Mouse (Mus musculus) activated CD4-positive, CD25-positive, alpha-beta regulatory T cell, adult 9 weeks (primary cell): Measurements from ENCODE around the gene Neurl2. TPM values are rescaled to one million over a fixed set of nuclear protein-coding genes. Genes with fewer than 3 reads are reported as not detected.

Source experiments
- polyA plus RNA-seq: library from polyadenylated mRNA; unstranded; fragments of 100-300 nt; shearing (Covaris generic); gene quantifications from one replicate; pipeline ENCODE4 v1.2.1, GENCODE M21; 2017

Neurl2 gene
- 1.9 TPM for polyA plus RNA-seq

DNA sequence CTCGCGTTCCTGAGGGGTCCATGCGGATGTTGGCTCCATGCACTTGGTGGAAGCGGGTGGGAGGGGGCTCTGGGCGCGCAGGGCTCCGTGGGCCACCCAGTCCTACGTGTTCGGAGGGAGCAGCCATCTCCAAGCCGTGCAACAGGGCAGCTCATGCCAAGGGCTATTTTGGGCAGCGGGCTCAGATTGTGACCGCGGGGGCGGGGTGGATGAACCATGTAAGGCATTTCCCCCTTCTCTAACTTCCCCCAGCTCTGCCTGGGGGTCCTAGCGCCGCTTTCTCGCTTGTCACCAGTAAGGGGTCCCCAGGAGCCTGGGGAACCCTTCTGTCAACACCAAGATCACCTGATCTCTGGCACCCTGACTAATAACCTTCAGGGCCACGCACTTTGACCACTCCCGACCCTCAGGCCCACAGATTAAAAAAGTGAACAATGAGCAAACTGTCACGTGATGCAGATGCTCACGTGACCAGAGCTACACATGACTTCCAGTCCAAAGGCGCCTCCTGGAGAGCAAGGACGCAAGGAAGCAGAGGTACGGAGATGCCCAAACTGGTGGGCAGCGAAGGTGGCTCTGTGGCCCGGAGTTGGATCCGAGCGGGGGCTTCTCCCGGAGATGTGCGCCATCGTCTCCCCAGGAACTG lies at the start of gene Neurl2:
Neurl2 (minus strand) TSS at position 143 of the 646 bp plus-strand sequence.

DNA sequence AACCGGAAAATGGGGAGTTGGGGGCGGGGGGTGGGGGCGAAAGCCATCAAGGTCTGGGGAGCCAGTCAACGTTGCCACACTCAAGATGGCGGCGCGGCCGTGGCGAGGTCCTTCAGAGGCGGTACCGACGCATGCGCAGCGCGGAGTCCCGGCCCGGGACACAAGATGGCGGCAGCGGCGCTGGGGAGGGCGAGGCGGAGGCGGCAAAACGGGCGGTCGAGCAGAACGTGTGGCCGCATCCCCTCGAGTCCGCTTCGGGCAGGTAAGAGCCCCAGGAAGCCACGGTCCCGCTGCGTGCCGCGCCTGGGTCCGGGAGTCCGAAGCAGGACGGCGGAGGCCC lies 45.9 kb upstream of the Neurl2 start, which contains the start of gene Pcif1:
Pcif1 (plus strand) TSS at position 77 of the 340 bp plus-strand sequence.

DNA sequence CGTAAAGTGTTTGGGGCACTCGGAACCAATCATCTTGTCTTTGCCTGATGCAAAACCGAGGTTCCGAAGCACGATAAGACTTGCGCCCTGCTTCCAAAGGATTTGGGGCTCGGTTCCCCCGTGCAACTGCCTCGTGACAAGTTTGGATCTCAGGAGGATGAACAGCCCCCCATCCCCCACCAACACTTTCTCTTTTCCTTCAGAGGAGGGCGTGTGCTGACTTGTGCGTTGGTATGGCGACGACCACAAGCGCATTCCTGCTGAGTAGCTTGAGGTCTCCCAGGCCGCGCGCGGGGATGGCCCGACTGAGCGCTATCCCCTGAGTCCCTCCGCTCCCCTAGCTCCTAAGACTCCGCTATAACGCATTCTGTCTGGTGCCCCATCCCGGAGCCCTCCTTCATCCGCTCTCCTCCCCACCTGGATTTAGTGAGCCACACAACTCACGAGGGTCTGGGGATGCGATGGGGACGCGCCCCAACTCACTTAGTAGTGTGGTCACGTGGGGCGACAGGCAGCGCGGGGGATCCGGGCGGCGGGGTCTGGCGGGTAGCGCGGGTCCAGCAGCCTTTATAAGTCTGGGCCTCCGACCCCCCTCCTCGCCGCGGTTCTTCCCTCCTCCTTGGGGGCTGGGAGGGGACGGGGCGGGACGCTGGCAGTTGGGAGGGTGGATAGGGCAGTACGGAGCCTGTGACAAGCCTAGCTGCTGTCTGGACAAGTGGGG lies 24.0 kb upstream of the Neurl2 start, which contains the start of gene Pltp:
Pltp (minus strand) TSS at position 611 of the 721 bp plus-strand sequence.

DNA sequence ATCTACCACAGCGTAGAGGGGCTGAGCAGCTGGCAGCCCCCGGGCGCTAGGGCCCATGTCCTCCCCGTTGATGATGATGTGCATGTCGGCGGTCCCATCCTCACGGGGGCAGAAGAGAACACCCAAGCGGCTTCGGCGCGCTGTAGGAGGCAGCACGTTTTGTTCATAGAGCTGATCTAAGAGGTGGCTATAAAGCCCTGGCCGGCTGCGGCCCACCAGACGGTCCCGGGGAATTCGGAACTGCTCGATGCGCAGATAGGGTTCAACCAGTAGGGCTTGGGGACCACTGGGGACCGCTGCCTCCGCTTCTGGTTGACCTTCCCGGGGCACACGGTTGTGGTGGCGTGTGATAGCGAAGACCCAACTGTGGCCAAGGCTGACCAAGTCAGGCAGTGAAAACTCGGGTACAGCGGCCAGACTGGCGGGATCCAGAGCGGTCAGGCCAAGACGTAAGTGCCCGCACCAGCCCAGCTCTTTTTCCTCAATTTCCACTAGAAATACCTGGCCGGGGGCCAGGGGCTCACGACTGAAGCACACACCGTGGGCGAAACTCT lies 431 bp downstream of the Neurl2 start, which contains the start of gene Ctsa:
Ctsa (plus strand) TSS at position 126 of the 554 bp plus-strand sequence.

DNA sequence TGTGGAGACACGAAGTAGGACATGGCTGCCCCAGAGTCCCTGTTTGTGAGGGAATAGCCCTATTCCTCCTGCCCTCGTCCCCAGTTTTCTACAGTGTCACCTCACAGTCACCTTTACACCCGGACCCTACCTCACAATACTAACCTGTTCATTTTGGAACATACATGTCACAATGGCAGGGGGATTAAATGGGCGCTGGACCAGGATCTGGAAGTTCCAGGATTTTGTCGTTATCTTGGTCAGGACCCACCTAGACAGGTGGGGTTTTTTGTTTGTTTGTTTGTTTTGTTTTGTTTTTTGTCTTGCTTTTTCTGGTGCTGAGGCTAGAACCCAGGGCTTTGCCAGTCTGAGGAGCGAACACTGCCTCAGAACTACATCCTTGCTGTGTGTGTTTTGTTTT lies 4.8 kb downstream of the Neurl2 start, which contains the start of gene Spata25:
Spata25 (minus strand) TSS at position 101 of the 400 bp plus-strand sequence.

DNA sequence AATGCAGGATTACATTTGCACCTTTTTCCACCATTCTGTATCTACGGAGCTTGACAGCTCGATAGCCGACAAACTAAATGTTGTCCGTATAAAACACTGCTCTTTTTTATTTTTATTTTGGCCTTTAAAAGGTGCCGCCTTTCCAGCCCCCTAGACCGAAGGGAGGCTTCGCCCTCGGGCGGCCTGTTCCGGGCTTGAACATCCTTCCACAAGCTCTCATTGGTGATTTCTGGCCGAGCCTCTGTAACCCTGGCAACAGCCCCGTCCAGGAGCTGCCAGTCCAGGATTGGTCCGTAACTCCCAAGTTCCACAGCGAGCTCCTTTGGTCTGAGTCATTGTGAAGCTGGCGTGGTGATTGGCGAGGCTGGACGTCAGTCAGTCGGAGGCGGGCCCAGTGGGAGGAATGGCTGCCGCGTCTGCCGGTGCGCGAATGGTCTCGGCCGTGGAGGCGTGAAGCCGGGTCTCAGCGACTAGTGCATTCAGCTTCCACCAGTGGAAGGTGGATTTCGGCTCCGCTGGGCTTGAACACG lies 10.6 kb downstream of the Neurl2 start, which contains the start of gene Zswim1:
Zswim1 (plus strand) TSS at position 51 of the 530 bp plus-strand sequence.

DNA sequence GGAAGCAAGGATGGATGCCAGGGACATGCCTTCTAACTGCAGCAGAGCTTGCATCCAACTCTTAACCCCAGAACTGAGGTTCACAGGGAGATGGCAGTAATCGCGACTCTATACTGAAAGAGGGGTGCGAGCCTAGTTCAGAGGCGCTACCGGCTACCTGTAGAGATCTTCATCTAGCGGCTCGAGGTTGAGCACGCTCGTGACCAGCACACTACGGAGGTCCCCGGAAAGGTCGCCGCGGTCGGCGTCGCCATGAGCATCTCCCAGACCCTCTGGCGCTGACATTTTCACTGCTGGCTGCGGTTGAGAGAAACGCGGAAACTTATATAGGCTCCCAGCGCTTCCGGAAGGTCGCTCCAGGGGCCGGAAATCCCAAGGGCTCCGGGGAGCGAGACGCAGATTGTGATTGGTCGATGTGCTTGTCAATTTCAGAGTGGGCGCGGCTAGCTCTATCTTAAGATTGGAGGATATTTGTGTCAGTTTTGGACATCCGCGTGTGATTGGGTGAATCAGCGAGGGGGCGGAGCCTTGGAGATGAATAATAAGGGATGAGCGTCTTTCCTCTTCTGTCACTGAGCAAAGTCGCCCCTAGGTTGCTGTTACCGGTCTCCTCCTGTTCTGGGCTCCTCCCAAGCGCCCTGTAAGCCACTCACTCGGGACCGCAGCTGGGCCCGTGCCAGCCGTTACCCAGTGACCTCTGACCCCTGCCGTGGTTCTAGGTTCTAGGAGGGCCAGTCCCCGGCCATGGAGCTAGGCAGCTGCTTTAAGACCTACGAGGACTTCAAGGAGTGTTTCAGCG lies 28.5 kb downstream of the Neurl2 start, which contains the start of the genes Acot8 and Zswim3:
Acot8 (minus strand) TSS at position 350 of the 799 bp plus-strand sequence.
Zswim3 (plus strand) TSS at position 566 of the 799 bp plus-strand sequence.

DNA sequence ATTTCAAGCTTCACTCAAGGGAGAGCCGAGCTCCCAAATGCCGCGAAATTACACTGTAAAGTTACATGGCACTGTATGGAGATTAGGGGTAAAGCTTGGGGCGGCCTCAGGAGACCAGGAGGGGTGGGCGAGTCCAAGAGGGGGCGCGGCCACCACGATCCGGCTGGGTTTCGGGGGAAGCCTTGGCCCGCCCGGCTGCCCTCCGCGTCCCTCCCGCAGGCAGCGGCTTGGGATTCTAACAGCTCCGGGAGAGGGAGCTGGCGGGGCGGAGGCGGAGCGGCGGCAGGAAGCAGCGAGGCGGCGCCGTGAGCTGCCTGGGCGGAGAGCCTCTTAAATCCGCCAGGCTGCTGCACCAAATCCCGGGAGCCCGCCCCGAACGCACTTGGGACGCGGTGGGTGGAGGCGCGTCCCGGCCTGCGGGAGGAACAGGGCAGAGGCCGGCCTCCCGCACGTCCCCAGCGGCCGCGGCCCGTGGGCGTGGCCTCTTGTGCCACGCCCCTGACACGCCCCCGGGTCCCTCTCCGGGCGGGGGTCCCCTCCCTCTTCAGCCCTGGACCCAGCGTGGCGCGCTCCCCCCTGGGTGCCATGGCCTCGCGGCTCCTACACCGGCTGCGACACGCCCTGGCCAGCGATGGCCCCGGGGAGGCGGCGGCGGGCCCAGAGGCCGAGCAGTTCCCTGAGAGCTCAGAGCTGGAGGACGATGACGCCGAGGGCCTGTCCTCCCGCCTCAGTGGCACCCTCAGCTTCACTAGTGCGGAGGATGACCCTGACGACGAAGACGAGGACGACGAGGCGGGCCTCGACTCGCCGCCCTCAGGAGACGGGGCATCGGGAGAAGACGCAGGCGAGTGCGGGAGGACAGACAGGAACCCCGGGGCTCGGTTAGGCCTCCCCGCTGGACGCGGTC lies 47.5 kb downstream of the Neurl2 start, which contains the start of gene Snx21:
Snx21 (plus strand) TSS at position 343 of the 907 bp plus-strand sequence.

Other genes starting within 250 kb of the Neurl2 start
- gene Wfdc6a, start 248.0 kb downstream of the Neurl2 start, polyA plus RNA-seq: not detected
- gene Eppin, start 239.9 kb downstream of the Neurl2 start, polyA plus RNA-seq: not detected
- not detected for gene Wfdc6b, start 219.9 kb downstream of the Neurl2 start, polyA plus RNA-seq
- gene Wfdc8, start 219.8 kb downstream of the Neurl2 start, polyA plus RNA-seq: not detected
- gene Wfdc16, start 194.7 kb downstream of the Neurl2 start, polyA plus RNA-seq: not detected
- not detected for gene Wfdc10, start 177.4 kb downstream of the Neurl2 start, polyA plus RNA-seq
- not detected for gene Wfdc9, start 176.9 kb downstream of the Neurl2 start, polyA plus RNA-seq
- gene Wfdc11, start 159.4 kb downstream of the Neurl2 start, polyA plus RNA-seq: not detected
- gene Wfdc13, start 148.3 kb downstream of the Neurl2 start, polyA plus RNA-seq: not detected
- not detected for gene Spint4, start 135.0 kb downstream of the Neurl2 start, polyA plus RNA-seq
- not detected for gene Spint5, start 118.2 kb downstream of the Neurl2 start, polyA plus RNA-seq
- not detected for gene Wfdc3, start 87.5 kb downstream of the Neurl2 start, polyA plus RNA-seq
- gene Dnttip1, start 87.5 kb downstream of the Neurl2 start, polyA plus RNA-seq: 13.0 TPM
- gene Ube2c, start 63.6 kb downstream of the Neurl2 start, polyA plus RNA-seq: 18.4 TPM
- gene Tnnc2, start 53.5 kb downstream of the Neurl2 start, polyA plus RNA-seq: not detected
- gene Snx21, start 47.6 kb downstream of the Neurl2 start, polyA plus RNA-seq: 8.1 TPM
- gene Acot8, start 28.6 kb downstream of the Neurl2 start, polyA plus RNA-seq: 42.7 TPM
- gene Zswim3, start 28.4 kb downstream of the Neurl2 start, polyA plus RNA-seq: 9.2 TPM
- 26.5 TPM for gene Zswim1, start 10.8 kb downstream of the Neurl2 start, polyA plus RNA-seq
- gene Spata25, start 4.9 kb downstream of the Neurl2 start, polyA plus RNA-seq: 0.60 TPM
- 202 TPM for gene Ctsa, start 583 bp downstream of the Neurl2 start, polyA plus RNA-seq
- gene Pltp, start 24.3 kb upstream of the Neurl2 start, polyA plus RNA-seq: 0.87 TPM
- gene Pcif1, start 45.8 kb upstream of the Neurl2 start, polyA plus RNA-seq: 123 TPM
- 45.3 TPM for gene Zfp335, start 78.3 kb upstream of the Neurl2 start, polyA plus RNA-seq
- gene Mmp9, start 107.3 kb upstream of the Neurl2 start, polyA plus RNA-seq: 13.8 TPM
- gene Slc12a5, start 127.3 kb upstream of the Neurl2 start, polyA plus RNA-seq: 0.28 TPM
- 55.5 TPM for gene Ncoa5, start 201.4 kb upstream of the Neurl2 start, polyA plus RNA-seq
- 1.4 TPM for gene Cd40, start 222.2 kb upstream of the Neurl2 start, polyA plus RNA-seq